ENCODE assay signal across 9 mouse cellular contexts in the genomic region with DNA sequence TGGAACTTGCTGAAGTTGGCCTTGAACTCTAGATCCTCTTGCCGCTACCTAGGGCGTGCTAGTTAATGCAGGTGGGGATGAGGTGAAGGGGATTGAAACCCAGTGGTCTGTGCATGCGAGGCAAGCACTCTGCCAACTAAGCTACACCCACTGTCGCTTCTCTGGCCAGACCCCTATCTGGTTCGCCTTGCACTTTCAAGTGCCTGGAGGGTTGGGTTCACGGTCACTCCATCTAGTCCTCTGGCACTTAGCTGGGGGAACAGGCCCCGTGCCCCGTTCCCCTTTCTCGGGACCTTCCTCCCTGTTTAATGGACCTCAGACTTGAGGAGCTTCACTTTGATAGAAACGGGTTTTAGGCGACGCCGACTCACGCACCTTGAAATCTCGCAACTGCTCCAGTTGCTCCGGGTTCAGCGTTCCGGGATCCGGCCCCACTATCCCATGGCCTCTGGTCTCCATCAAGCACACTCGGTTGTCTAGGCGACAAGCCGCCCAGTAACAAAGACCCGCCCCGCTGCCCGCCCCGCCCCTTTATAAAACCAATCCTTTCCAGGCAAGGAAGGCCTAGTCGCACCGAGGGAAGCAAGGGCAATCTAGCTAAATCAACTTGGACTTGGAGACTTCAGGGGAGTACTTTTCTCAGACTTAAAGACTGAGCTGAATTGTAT. TPM values are rescaled to one million over a fixed set of nuclear protein-coding genes. Genes with fewer than 3 reads are reported as not detected.
DNase-seq lines count a peak whose midpoint lies in the region; ATAC-seq and TF ChIP-seq lines count a peak whose summit lies in the region.
"Had no signal": no experiment of that assay in that cellular context is flagged by ENCODE, and none has a peak within 500 bp of the region (broad histone marks: within the 10 kb centered on the region; RNA-seq: fewer than 3 reads in every experiment).

No protein-coding gene starts in this region.

- intact Hi-C loops in gastrocnemius, adult 2 months (cut with DNase I), result no loop called here
- intact Hi-C loops in heart, postnatal 36 days (cut with DNase I), result no loop called here

- H3K9ac ChIP-seq in embryonic facial prominence, embryonic 15.5 days, result no peak overlapping the region
- no peak overlapping the region for H3K9ac ChIP-seq in limb, embryonic 12.5 days (replicated peaks)
- peak overlapping the region; percentile 4; the same call in 1 of the 2 replicates for H3K9ac ChIP-seq in midbrain, embryonic 15.5 days

- H3K9me3 ChIP-seq in embryonic facial prominence, embryonic 15.5 days (replicated peaks), result no peaks in the 10 kb centered on the region
- no peaks in the 10 kb centered on the region for H3K9me3 ChIP-seq in limb, embryonic 12.5 days
- no peaks in the 10 kb centered on the region for H3K9me3 ChIP-seq in midbrain, embryonic 15.5 days

- no peak for ATAC-seq in embryonic facial prominence, embryonic 15.5 days (ENCODE audit: insufficient number of reproducible peaks, low FRiP score, low TSS enrichment, low read depth)
- ATAC-seq in limb, embryonic 12.5 days (ENCODE audit: insufficient number of reproducible peaks, insufficient read depth, low FRiP score, low TSS enrichment, low read depth), result peak; percentile 66
- peak; percentile 59 for ATAC-seq in midbrain, embryonic 15.5 days (replicated peaks)

- H3K4me1 ChIP-seq in embryonic facial prominence, embryonic 15.5 days, result peaks cover 8% of the 10 kb centered on the region; the same call in 1 of the 2 replicates
- peaks cover 23% of the 10 kb centered on the region for H3K4me1 ChIP-seq in limb, embryonic 12.5 days (replicated peaks)
- peaks cover 31% of the 10 kb centered on the region for H3K4me1 ChIP-seq in midbrain, embryonic 15.5 days

- peak overlapping the region; percentile 63 for H3K4me3 ChIP-seq in gastrocnemius, adult 2 months
- no peak overlapping the region; the same call in 1 of the 2 replicates for H3K4me3 ChIP-seq in embryonic facial prominence, embryonic 15.5 days (replicated peaks)
- H3K4me3 ChIP-seq in limb, embryonic 12.5 days (replicated peaks), result peak overlapping the region; percentile 26
- H3K4me3 ChIP-seq in midbrain, embryonic 15.5 days, result peak overlapping the region; percentile 27

- WGBS in embryonic facial prominence, embryonic 15.5 days, result 9% methylated on average over 28 of the region's 28 CpGs
- WGBS in limb, embryonic 12.5 days, result 7% methylated on average over 28 of the region's 28 CpGs
- 10% methylated on average over 28 of the region's 28 CpGs for WGBS in midbrain, embryonic 15.5 days

- no peaks in the 10 kb centered on the region for H3K36me3 ChIP-seq in embryonic facial prominence, embryonic 15.5 days
- H3K36me3 ChIP-seq in limb, embryonic 12.5 days, result no peaks in the 10 kb centered on the region
- no peaks in the 10 kb centered on the region for H3K36me3 ChIP-seq in midbrain, embryonic 15.5 days (replicated peaks)

- H3K4me2 ChIP-seq in embryonic facial prominence, embryonic 15.5 days (replicated peaks), result peak overlapping the region; percentile 38
- H3K4me2 ChIP-seq in limb, embryonic 12.5 days, result peak overlapping the region; percentile 59
- H3K4me2 ChIP-seq in midbrain, embryonic 15.5 days, result peak overlapping the region; percentile 51

- DNase-seq in gastrocnemius, adult 2 months, result peak; percentile 66
- DNase-seq in gastrocnemius, adult 8-10 months (ENCODE audit: low spot score in 2 of 2), result no peak
- DNase-seq in heart, postnatal 36 days, result peak; percentile 14 to 16
- DNase-seq in spleen, postnatal 36 days (ENCODE audit: low spot score in 2 of 2), result no peak
- DNase-seq in layer of hippocampus, adult 9-10 months (ENCODE audit: low spot score), result no peak

- TF ChIP-seq CTCF in gastrocnemius, adult 2 months (IDR thresholded peaks at IDR 0.05), result no peak

- H3K27ac ChIP-seq in gastrocnemius, adult 2 months, result peak overlapping the region; percentile 95
- no peak overlapping the region for H3K27ac ChIP-seq in embryonic facial prominence, embryonic 15.5 days (replicated peaks)
- peak overlapping the region; percentile 66; the same call in 1 of the 2 replicates for H3K27ac ChIP-seq in limb, embryonic 12.5 days
- H3K27ac ChIP-seq in midbrain, embryonic 15.5 days, result peak overlapping the region; percentile 39; the same call in 1 of the 2 replicates

- H3K27me3 ChIP-seq in embryonic facial prominence, embryonic 15.5 days, result no peaks in the 10 kb centered on the region
- peaks cover 3% of the 10 kb centered on the region; the same call in 1 of the 2 replicates for H3K27me3 ChIP-seq in limb, embryonic 12.5 days
- H3K27me3 ChIP-seq in midbrain, embryonic 15.5 days (replicated peaks), result no peaks in the 10 kb centered on the region

RNA-seq across cellular contexts. Expression of a gene that starts 5.5 kb away (rescaled TPM):
- total RNA-seq in gastrocnemius, adult 2 months (2021), result not detected
- total RNA-seq in gastrocnemius, adult 8-10 months (2022), result not detected
- polyA plus RNA-seq in embryonic facial prominence, embryonic 15.5 days (2015; fragmentation: Nextera tagmentation; extraction: Ambion mirVana), result 9.4 and 13.7 TPM in 2 replicates
- total RNA-seq in heart, postnatal 36 days (2021), result under 1 TPM in 1 of 2 experiments, not detected in 1; 0.19 TPM
- 2.2 and 2.7 TPM in 2 replicates for polyA plus RNA-seq in limb, embryonic 12.5 days (2016; fragmentation: Nextera tagmentation; extraction: Ambion mirVana)
- 320 and 350 TPM in 2 replicates for polyA plus RNA-seq in midbrain, embryonic 15.5 days (2015; fragmentation: Nextera tagmentation; extraction: Ambion mirVana)

RNA-seq across cellular contexts. Expression of a gene that starts 7.6 kb away (rescaled TPM):
- total RNA-seq in gastrocnemius, adult 2 months (2021), result 10 to 100 TPM; 11.2 to 11.4 TPM
- total RNA-seq in gastrocnemius, adult 8-10 months (2022), result 10 to 100 TPM; 10.6 to 11.8 (median 11.3) TPM
- polyA plus RNA-seq in embryonic facial prominence, embryonic 15.5 days (2015; fragmentation: Nextera tagmentation; extraction: Ambion mirVana), result 16.7 and 31.7 TPM in 2 replicates
- 1 to 10 TPM in 1 of 2 experiments, under 1 TPM in 1; 0.46 to 1.2 TPM for total RNA-seq in heart, postnatal 36 days (2021)
- polyA plus RNA-seq in limb, embryonic 12.5 days (2016; fragmentation: Nextera tagmentation; extraction: Ambion mirVana), result 1.1 and 2.8 TPM in 2 replicates
- 20.1 and 21.3 TPM in 2 replicates for polyA plus RNA-seq in midbrain, embryonic 15.5 days (2015; fragmentation: Nextera tagmentation; extraction: Ambion mirVana)

RNA-seq across cellular contexts. Expression of a gene that starts 28.9 kb away (rescaled TPM):
- total RNA-seq in gastrocnemius, adult 2 months (2021), result not detected
- total RNA-seq in gastrocnemius, adult 8-10 months (2022), result not detected
- 0.40 and 0.68 TPM in 2 replicates for polyA plus RNA-seq in embryonic facial prominence, embryonic 15.5 days (2015; fragmentation: Nextera tagmentation; extraction: Ambion mirVana)
- not detected for total RNA-seq in heart, postnatal 36 days (2021)
- polyA plus RNA-seq in limb, embryonic 12.5 days (2016; fragmentation: Nextera tagmentation; extraction: Ambion mirVana), result 0.33 and 0.34 TPM in 2 replicates
- 1.6 and 1.8 TPM in 2 replicates for polyA plus RNA-seq in midbrain, embryonic 15.5 days (2015; fragmentation: Nextera tagmentation; extraction: Ambion mirVana)
- total RNA-seq: gastrocnemius, postnatal 4 days had no signal

RNA-seq across cellular contexts. Expression of a gene that starts 29.5 kb away (rescaled TPM):
- 10 to 100 TPM; 29.5 to 37.2 TPM for total RNA-seq in gastrocnemius, adult 2 months (2021)
- 10 to 100 TPM; 29.1 to 33.8 (median 32.0) TPM for total RNA-seq in gastrocnemius, adult 8-10 months (2022)
- polyA plus RNA-seq in embryonic facial prominence, embryonic 15.5 days (2015; fragmentation: Nextera tagmentation; extraction: Ambion mirVana), result 63.7 and 64.4 TPM in 2 replicates
- 10 to 100 TPM; 68.6 to 74.2 TPM for total RNA-seq in heart, postnatal 36 days (2021)
- polyA plus RNA-seq in limb, embryonic 12.5 days (2016; fragmentation: Nextera tagmentation; extraction: Ambion mirVana), result 69.3 and 69.9 TPM in 2 replicates
- 56.7 and 57.8 TPM in 2 replicates for polyA plus RNA-seq in midbrain, embryonic 15.5 days (2015; fragmentation: Nextera tagmentation; extraction: Ambion mirVana)

RNA-seq across cellular contexts. Expression of a gene that starts 59.5 kb away (rescaled TPM):
- 1 to 10 TPM; 2.8 to 2.9 TPM for total RNA-seq in gastrocnemius, adult 2 months (2021)
- 1 to 10 TPM; 5.3 to 6.6 (median 6.1) TPM for total RNA-seq in gastrocnemius, adult 8-10 months (2022)
- polyA plus RNA-seq in embryonic facial prominence, embryonic 15.5 days (2015; fragmentation: Nextera tagmentation; extraction: Ambion mirVana), result 7.9 and 8.3 TPM in 2 replicates
- 1 to 10 TPM; 4.0 to 5.1 TPM for total RNA-seq in heart, postnatal 36 days (2021)
- 8.5 and 8.6 TPM in 2 replicates for polyA plus RNA-seq in limb, embryonic 12.5 days (2016; fragmentation: Nextera tagmentation; extraction: Ambion mirVana)
- 47.8 and 53.2 TPM in 2 replicates for polyA plus RNA-seq in midbrain, embryonic 15.5 days (2015; fragmentation: Nextera tagmentation; extraction: Ambion mirVana)

Comparison
In these comparisons a context has a peak if more than half of its experiments do, and no peak if none do; other contexts are left out.
1. DNase-seq: peak in gastrocnemius, adult 2 months (single experiment) and heart, postnatal 36 days (2 of 2); none in gastrocnemius, adult 8-10 months (0 of 2), spleen, postnatal 36 days (0 of 2) and layer of hippocampus, adult 9-10 months (single experiment).
2. RNA of a gene that starts 7.6 kb away (total RNA-seq): 11.2 to 11.4 TPM in gastrocnemius, adult 2 months and 10.6 to 11.8 TPM in gastrocnemius, adult 8-10 months; 0.46 to 1.2 TPM in heart, postnatal 36 days; every median in the first group is over 4 times any median in the second.
3. Peak in every context shown above with its lines, with median percentiles within 50 percentile points of each other: H3K4me2 ChIP-seq.